Mouse (Mus musculus) liver, adult 10 weeks (tissue): Measurements from ENCODE around the gene 1810024B03Rik. TPM values are rescaled to one million over a fixed set of nuclear protein-coding genes. Genes with fewer than 3 reads are reported as not detected.

Experiments
- polyA plus RNA-seq: library from polyadenylated mRNA; stranded (reverse); fragments of 350-450 nt; fragmentation: Illumina TruSeq; extraction: RNeasy Lipid Tissue Mini Kit (QIAGEN cat#74804); gene quantifications from one replicate; pipeline ENCODE4 v1.2.3, GENCODE M21; 2014; ENCODE audit warnings: low read depth, low replicate concordance

1810024B03Rik gene
- polyA plus RNA-seq, result 0.79 TPM

DNA sequence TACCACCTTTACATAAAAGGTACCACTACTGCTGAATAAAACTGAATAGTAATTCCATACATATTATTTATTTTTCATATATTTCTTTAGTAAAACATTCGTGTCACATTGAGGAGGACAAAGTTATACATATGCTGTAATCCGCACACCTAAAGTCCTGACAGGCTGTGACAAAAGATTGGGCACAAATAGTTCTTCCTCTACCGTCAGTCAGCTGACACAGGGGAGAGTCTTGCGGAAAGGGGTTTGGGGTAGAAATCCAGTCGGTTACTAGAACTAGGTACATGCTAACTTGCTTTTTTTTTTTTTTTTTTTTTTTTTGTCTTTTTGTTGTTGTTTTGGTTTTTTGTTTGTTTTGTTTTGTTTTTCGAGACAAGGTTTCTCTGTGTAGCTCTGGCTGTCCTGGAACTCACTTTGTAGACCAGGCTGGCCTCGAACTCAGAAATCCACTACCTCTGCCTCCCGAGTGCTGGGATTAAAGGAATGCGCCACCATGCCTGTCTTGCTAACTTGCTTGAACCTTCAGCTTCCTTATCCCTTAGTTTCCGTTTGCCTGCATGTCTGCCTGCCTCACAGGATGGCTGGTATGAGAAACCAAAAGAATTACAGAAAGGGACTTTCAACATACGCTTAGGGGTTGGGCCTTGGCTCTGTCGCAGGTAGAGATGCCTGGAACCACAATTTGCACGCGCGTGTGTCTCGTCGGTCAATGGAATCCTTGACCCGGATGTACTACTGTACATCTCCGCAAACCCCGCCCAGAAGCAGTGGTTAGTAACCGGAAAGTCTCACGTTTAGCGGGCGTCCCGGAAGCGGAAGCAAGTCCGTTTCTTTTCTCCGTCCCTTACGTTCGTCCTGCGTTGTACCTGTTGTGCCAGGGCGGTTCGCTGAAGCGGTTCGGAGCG lies at the start of gene 1810024B03Rik, which contains the start of gene Snrnp200:
TSS of gene 1810024B03Rik (minus strand) at position 734 of the 905 bp plus-strand sequence.
TSS of gene Snrnp200 (plus strand) at position 840 of the 905 bp plus-strand sequence.

DNA sequence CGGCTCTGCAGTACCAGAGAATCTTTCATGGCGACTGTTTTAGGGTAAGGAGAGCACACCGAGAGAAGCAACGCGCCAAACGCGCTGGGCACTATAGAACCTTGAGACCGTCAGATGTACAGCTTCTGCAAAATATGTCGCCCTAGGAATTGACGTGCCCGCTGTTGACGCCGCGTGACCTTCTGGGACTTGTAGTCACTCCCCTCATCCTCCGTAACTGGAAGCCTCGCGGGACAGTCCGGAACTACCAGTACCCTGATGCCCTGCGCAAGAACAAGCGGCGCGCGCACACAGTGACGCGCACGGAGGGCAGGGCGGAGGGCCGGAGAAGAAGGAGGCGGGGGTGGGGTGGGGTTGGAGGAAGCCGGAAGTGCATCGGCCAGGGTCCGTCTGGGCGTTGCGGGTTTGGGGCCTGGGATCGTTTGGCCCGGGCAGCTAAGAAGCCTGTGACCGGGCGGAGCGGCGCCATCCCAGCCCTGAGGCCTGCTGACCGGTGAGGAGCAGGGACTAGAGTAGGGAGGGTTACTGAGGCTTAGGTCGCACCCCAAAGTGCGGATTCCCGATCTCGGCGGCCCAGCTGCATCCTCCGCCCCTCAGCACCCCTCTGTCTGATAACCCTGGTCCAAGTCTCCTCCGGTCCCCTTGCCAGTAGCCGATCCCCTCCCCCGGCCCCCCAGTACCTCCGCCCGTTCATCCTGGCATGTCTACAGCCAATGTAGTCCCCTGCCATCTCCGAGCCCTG lies 39.7 kb upstream of the 1810024B03Rik start, which contains the start of the genes Ciao1 and Tmem127:
TSS of gene Ciao1 (minus strand) at position 225 of the 742 bp plus-strand sequence.
TSS of gene Tmem127 (plus strand) at position 317 of the 742 bp plus-strand sequence.

DNA sequence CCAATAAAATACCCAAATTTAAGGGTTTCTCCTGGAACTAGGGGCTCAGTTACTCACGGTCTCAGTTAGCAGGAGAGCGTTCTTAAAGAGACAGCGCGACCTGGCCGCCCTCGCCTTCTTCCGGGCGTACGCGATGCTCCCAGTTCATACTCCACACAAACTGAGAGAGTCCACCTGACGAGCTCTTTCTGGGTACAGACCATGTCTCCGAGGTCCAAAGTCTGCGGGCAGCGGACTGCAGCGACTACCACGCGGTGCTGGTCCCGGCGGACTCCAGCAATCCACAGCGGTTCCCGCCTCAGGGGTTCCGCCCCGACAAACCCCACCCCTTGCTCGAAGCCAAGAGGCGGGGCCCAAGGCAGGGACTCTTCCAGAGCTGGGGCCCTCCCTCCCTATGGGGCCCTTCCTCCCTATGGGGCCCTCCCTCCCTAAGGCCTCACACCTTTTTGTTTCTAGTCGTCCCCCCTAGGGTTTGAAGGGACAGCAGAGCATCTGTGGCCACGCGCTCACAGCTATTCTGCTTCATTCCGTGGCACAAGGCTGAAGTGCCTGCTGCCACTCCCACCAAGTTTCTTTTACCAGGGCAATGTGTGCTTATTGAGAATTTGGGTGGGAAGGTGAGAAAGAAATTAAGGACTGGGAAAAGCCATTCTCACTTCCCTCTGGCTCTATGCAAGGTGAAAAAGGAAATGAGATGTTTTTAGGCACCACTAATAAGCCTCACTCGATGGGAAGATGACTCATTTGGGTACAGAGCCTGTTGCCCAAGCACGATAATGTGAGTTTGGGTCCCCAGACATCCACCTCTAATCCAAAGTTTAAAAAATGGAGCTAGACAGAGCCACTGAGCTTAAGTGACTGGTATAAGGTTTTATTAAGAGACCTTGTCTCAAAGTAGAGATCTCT lies 64.7 kb downstream of the 1810024B03Rik start, which contains the start of gene Itpripl1:
TSS of gene Itpripl1 (minus strand) at position 285 of the 906 bp plus-strand sequence.

Other genes with a start within 250 kb of the 1810024B03Rik start
- 6.0 TPM for gene Ap4e1, start 199.6 kb downstream of the 1810024B03Rik start, polyA plus RNA-seq
- 15.4 TPM for gene Blvra, start 137.6 kb downstream of the 1810024B03Rik start, polyA plus RNA-seq
- gene Ncaph, start 74.3 kb downstream of the 1810024B03Rik start, polyA plus RNA-seq, result 0.58 TPM
- gene Itpripl1, start 64.8 kb downstream of the 1810024B03Rik start, polyA plus RNA-seq, result 1.6 TPM
- 18.8 TPM for gene Snrnp200, start 106 bp upstream of the 1810024B03Rik start, polyA plus RNA-seq
- gene Ciao1, start 39.5 kb upstream of the 1810024B03Rik start, polyA plus RNA-seq, result 17.7 TPM
- gene Tmem127, start 39.6 kb upstream of the 1810024B03Rik start, polyA plus RNA-seq, result 21.4 TPM
- 127 TPM for gene Stard7, start 61.9 kb upstream of the 1810024B03Rik start, polyA plus RNA-seq
- gene Dusp2, start 127.9 kb upstream of the 1810024B03Rik start, polyA plus RNA-seq, result not detected
- gene Astl, start 130.4 kb upstream of the 1810024B03Rik start, polyA plus RNA-seq, result not detected
- gene Adra2b, start 154.9 kb upstream of the 1810024B03Rik start, polyA plus RNA-seq, result 0.95 TPM
- gene Gpat2, start 216.9 kb upstream of the 1810024B03Rik start, polyA plus RNA-seq, result not detected
- 14.3 TPM for gene Fahd2a, start 236.3 kb upstream of the 1810024B03Rik start, polyA plus RNA-seq